Mouse (Mus musculus) CH12.LX (cell line): Measurements from ENCODE around the gene Cd83.

ENCODE experiments used
- CTCF ChIP-seq, 2 experiments: IDR thresholded peaks in 1 of 2; conservative IDR thresholded peaks in 1 of 2; 2 replicates each; pipeline ENCODE4 v1.5.1; 2011 to 2012; ENCODE audit warnings: low read depth in 2 of 2, low read length in 2 of 2, improper control_type of control experiment in 1 of 2, inconsistent platforms in 1 of 2, mild to moderate bottlenecking in 1 of 2, moderate library complexity in 1 of 2
- POLR2A ChIP-seq: IDR thresholded peaks from 2 replicates; pipeline ENCODE4 v1.6.1; 2011; ENCODE audit warnings: low read depth, mild to moderate bottlenecking, improper control_type of control experiment, low read length
- ZKSCAN1 ChIP-seq: IDR thresholded peaks from 2 replicates; pipeline ENCODE4 v1.6.1; 2012; ENCODE audit warnings: low read depth, inconsistent platforms, low read length, improper control_type of control experiment, borderline replicate concordance

- TF ChIP-seq CTCF (conservative IDR thresholded peaks at IDR 0.05 in 1 of 2, IDR thresholded peaks at IDR 0.05 in 1 of 2; ENCODE audit: low read depth in 2 of 2, low read length in 2 of 2), result no peak
- TF ChIP-seq POLR2A, result no peak
- no peak for TF ChIP-seq ZKSCAN1
Measured at GRCm38 (mm10) chr13:43820071-43820470, 35.5 kb downstream of the Cd83 start.
